Mouse (Mus musculus) forebrain, embryonic 12.5 days (tissue): ENCODE measurements at regions not wholly inside any gene's neighbourhood (a gene's known extent, or its start where the extent isn't known, plus 50 kb on each side); places are given as distances from the start of the nearest gene placed in this dataset.

Source experiments
- ATAC-seq: fragments of 200-750 bp; cut with Nextera tagmentation; 2 replicates; pipeline ENCODE4 v1.8.0; 2017; ENCODE audit warnings: moderate TSS enrichment; ENCODE audit not compliant: low FRiP score
- H3K27ac ChIP-seq: fragments of 300-500 bp; sonication (generic); 2 replicates; pipeline ENCODE4 v1.5.1; 2016; ENCODE audit warnings: mild to moderate bottlenecking
- H3K27me3 ChIP-seq: fragments of 300-500 bp; sonication (generic); 2 replicates; pipeline ENCODE4 v1.6.1; 2016; ENCODE audit warnings: mild to moderate bottlenecking
- H3K36me3 ChIP-seq: fragments of 300-500 bp; sonication (generic); replicated peaks from 2 replicates; pipeline ENCODE4 v1.6.1; 2016; ENCODE audit warnings: mild to moderate bottlenecking
- H3K4me1 ChIP-seq: fragments of 300-500 bp; sonication (generic); 2 replicates; pipeline ENCODE4 v1.6.1; 2016
- H3K4me2 ChIP-seq: fragments of 300-500 bp; sonication (generic); 2 replicates; pipeline ENCODE4 v1.6.1; 2016; ENCODE audit warnings: mild to moderate bottlenecking, moderate library complexity
- H3K4me3 ChIP-seq: fragments of 300-500 bp; sonication (generic); replicated peaks from 2 replicates; pipeline ENCODE4 v1.5.1; 2016; ENCODE audit warnings: mild to moderate bottlenecking
- H3K9ac ChIP-seq: fragments of 300-500 bp; sonication (generic); 2 replicates; pipeline ENCODE4 v1.6.1; 2016; ENCODE audit warnings: mild to moderate bottlenecking
- H3K9me3 ChIP-seq: fragments of 300-500 bp; sonication (generic); 2 replicates; pipeline ENCODE4 v1.6.1; 2016
- WGBS: fragments of 180-500 bp; shearing (Covaris S2); methylation state at CpG from one replicate; pipeline ENCODE4 v1.1.7; 2016; 5-methylcytosine and 5-hydroxymethylcytosine counted together

DNA sequence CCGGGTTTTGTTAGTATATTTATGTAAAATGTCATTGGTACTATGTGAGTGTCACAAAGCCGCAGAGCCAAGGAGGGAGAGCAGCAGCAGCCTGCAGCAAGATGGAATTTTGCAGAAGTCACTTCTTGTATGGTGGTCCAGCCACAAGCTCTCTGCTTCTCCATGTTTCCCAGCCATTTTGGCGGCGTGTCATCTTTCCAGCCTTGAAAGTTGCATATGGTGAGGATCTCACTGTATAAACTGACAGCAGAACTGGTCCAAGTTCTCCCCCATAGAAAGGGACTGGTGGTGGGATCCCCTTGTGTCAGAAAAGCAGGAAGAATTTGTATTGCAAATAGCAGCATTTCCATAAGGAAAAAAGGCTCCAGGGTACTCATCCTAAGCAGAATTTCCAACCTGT lies 249.7 kb upstream of the Acvr2a start:
- no peak overlapping the region for H3K27ac ChIP-seq
- no peak overlapping the region for H3K9ac ChIP-seq
- no peaks in the 10 kb centered on the region for H3K9me3 ChIP-seq
- no peaks in the 10 kb centered on the region for H3K27me3 ChIP-seq
- no peaks in the 10 kb centered on the region for H3K36me3 ChIP-seq
- WGBS = 85% methylated on average over 4 of the region's 4 CpGs
- H3K4me2 ChIP-seq = no peak overlapping the region
- no peak overlapping the region for H3K4me3 ChIP-seq
- peaks cover 4% of the 10 kb centered on the region; the same call in 1 of the 2 replicates for H3K4me1 ChIP-seq
- ATAC-seq = no peak

DNA sequence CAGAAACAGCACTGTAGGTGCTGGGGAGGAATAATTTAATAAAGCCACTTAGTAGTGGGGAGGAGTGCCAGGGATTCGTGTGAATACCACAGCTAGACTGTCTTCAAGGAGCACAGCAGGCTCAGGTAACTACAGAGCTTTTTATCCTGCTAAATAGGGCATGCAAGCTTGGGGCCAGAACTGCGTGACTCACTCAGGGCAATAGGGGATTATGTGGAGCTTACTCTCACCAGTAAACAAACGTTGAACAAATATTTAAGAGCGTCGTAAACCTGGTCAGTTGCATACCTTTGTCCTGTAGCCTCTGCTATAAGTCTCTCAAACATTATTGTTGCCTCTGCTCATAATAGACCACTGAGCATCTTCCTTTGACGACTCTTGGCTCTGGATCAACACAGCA lies 246.0 kb upstream of the Acvr2a start:
- H3K9me3 ChIP-seq = no peaks in the 10 kb centered on the region
- no peak for ATAC-seq
- no peaks in the 10 kb centered on the region for H3K27me3 ChIP-seq

DNA sequence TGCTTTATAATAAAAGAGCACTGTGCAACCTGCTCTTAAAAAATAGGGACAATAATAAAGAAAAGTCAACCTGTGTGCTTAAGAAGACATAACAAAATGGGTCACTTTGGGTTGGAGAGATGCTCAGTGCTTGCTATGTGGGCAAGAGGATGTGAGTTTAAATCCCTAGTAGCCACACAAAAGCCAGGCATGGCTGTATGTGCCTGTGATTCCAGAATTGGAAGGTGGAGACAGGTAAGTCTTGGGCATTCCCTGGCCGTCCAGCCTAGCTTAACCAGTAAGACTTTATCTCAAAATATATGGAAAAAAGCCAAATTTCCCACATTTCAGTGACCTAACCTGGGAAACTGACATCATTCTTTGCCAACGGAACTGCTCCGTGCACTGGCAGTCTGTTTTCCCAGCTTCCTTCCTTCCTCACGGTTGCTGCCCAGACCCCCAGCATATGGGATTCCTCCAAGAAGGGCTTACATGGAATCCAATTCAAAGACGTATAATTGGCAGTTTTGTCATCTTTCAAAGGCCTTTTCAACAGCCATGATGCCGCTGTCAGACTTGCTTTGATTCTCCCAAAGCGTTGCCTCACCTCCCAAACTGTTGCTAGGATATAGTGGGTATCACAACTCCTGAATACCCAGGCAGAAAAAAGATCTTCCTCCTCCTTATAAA lies 227.6 kb upstream of the Acvr2a start:
- Histone ChIP-seq H3K9ac (no peak overlapping the region), H3K4me2 (no peak overlapping the region), H3K27ac (no peak overlapping the region; the same call in 1 of the 2 replicates), H3K4me1 (peaks cover 11% of the 10 kb centered on the region), H3K4me3 (no peak overlapping the region), H3K9me3 (no peaks in the 10 kb centered on the region), H3K36me3 (no peaks in the 10 kb centered on the region), H3K27me3 (no peaks in the 10 kb centered on the region)
- ATAC-seq = peak; percentile 79
- WGBS = 34% methylated on average over 7 of the region's 7 CpGs

More for the DNA sequence above, 246.0 kb upstream of the Acvr2a start:
- 32% methylated on average over 6 of the region's 6 CpGs for WGBS
- Histone ChIP-seq H3K27ac (no peak overlapping the region), H3K4me3 (no peak overlapping the region), H3K4me2 (no peak overlapping the region), H3K4me1 (peaks cover 4% of the 10 kb centered on the region; the same call in 1 of the 2 replicates), H3K9ac (no peak overlapping the region), H3K36me3 (no peaks in the 10 kb centered on the region)

DNA sequence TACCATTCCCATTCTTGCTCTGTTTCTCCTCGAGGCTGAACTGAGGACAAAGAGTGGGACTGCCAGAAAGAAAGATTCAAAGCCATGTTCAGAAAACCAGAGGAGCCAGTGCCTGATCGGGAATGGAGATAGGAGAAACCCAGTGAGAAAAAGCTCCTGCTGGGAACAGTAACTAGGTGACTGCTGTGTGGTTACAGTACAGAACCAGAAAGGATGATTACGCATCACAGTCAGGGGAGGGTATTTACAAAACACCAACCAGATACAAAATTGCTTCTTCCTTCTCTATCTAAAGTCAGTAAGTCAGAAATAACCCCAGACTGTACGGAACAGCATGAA lies 227.1 kb upstream of the Acvr2a start:
- H3K4me2 ChIP-seq = no peak overlapping the region
- no peak overlapping the region; the same call in 1 of the 2 replicates for H3K27ac ChIP-seq
- H3K36me3 ChIP-seq = no peaks in the 10 kb centered on the region
- peak; percentile 39; the same call in 1 of the 2 replicates for ATAC-seq
- H3K4me3 ChIP-seq = no peak overlapping the region
- no peak overlapping the region for H3K9ac ChIP-seq
- H3K4me1 ChIP-seq = peaks cover 11% of the 10 kb centered on the region
- WGBS = 53% methylated on average over 4 of the region's 4 CpGs
- H3K27me3 ChIP-seq = no peaks in the 10 kb centered on the region
- no peaks in the 10 kb centered on the region for H3K9me3 ChIP-seq

DNA sequence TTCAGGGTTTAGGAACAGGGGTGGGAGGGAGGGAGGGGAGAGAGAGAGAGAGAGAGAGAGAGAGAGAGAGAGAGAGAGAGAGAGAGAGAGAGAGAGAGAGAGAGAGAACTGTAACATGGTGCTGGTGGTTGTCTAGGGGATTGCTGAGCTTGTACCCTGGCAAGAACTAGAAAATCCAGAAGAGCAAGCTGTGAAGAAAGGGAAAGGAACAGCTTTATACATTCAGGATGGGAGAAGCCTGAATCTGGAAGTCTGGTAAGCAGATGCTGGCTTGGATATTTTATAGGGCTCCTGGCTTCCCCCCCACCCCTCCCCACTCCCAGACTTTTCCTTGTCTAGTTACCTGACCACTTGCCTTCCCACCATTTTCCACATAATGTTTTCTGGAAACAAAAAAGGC lies 224.2 kb upstream of the Acvr2a start:
- H3K27ac ChIP-seq = no peak overlapping the region

DNA sequence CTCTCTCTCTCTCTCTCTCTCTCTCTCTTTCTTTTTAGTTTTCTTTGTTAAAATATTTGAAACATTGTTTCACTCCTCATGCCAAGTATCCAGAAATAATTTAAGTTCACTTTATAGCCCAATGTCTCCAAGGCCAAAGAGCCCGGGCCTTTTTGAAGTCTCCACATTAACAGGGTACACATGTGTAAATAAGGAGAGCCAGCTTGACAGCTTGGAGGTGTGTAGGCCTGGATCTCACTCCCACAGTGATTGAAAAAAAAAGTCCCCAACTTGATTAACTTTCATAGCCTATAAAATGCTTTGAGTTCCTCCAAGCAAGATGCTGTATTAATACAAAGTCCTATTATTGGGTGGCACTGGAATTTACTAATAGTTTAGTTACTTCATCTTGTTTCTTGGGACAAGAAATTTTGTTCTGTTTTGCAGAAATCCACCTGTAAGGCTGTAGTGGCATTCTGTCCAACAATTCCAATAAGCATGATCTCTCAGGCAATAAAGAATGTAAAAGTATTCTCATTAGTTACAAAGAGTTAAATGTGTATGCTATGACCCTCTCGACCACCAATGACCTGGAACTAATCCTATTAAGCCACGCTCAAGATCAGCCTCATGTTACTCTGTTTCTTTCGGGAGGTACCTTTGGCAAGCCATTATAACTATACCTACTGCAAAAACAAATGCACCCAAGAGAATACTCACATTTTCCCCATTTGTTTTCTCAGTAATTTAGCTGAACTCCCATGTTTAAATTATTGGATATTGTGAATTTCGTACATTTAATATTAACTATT lies 215.9 kb upstream of the Acvr2a start:
- no peaks in the 10 kb centered on the region; the same call in 1 of the 2 replicates for H3K4me1 ChIP-seq
- ATAC-seq = no peak
- 38% methylated on average over 5 of the region's 5 CpGs for WGBS

More for the DNA sequence above, 224.2 kb upstream of the Acvr2a start:
- no peaks in the 10 kb centered on the region for H3K36me3 ChIP-seq
- H3K4me2 ChIP-seq = no peak overlapping the region
- H3K4me1 ChIP-seq = peaks cover 11% of the 10 kb centered on the region
- no peak overlapping the region for H3K4me3 ChIP-seq
- no peak for ATAC-seq
- H3K27me3 ChIP-seq = no peaks in the 10 kb centered on the region
- no peak overlapping the region for H3K9ac ChIP-seq
- no peaks in the 10 kb centered on the region for H3K9me3 ChIP-seq

DNA sequence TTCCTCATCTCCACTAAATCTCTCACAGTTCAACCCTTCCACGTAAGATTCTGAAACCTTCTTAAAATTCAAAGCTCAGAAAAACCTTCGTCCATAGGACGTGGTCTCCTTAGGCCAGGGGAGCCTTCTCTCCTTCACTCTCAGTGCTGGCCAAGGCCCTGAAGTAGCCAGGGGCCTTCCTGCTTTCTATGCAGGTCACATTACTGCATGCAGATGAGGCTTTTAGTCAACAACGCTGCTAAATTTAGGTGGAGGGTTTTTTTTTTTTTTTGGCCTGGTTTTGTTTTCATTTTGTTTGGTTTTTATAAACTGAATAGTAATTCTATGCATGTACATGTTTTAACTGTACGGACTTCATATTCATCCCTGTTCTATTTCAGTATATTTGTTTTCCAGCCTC lies 214.5 kb upstream of the Acvr2a start:
- no peak overlapping the region for H3K9ac ChIP-seq
- H3K4me1 ChIP-seq = no peaks in the 10 kb centered on the region; the same call in 1 of the 2 replicates
- ATAC-seq = no peak
- H3K9me3 ChIP-seq = no peaks in the 10 kb centered on the region
- H3K4me2 ChIP-seq = no peak overlapping the region
- no peak overlapping the region for H3K27ac ChIP-seq
- H3K27me3 ChIP-seq = no peaks in the 10 kb centered on the region
- 63% methylated on average over 5 of the region's 5 CpGs for WGBS
- no peak overlapping the region for H3K4me3 ChIP-seq
- H3K36me3 ChIP-seq = no peaks in the 10 kb centered on the region

More for the DNA sequence above, 215.9 kb upstream of the Acvr2a start:
- Histone ChIP-seq H3K9ac (no peak overlapping the region), H3K4me3 (no peak overlapping the region), H3K36me3 (no peaks in the 10 kb centered on the region), H3K27ac (no peak overlapping the region), H3K27me3 (no peaks in the 10 kb centered on the region), H3K9me3 (no peaks in the 10 kb centered on the region), H3K4me2 (no peak overlapping the region)

DNA sequence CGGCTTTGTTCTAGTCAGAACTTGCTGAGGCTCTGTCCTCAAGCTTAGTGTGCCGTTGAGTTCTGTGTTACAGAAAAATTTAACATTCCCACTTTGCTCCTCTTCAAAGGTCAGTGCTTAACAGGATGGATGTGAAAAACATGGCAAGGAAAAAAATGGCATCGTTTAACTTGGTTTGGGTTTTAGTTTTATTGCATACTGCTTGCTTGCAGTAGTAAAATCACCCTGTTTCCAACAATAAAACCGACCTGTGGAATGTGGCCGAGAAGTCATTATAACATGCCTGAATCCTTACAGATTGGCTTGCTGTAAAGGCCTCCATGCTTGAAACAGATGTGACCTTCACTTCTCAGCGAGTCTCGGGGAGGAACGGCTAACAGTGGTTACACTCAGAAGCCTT lies 212.1 kb upstream of the Acvr2a start:
- no peak overlapping the region for H3K27ac ChIP-seq
- no peaks in the 10 kb centered on the region for H3K9me3 ChIP-seq
- H3K4me1 ChIP-seq = no peaks in the 10 kb centered on the region; the same call in 1 of the 2 replicates
- no peak overlapping the region for H3K9ac ChIP-seq
- H3K4me3 ChIP-seq = no peak overlapping the region
- H3K27me3 ChIP-seq = no peaks in the 10 kb centered on the region
- WGBS = 55% methylated on average over 8 of the region's 8 CpGs
- no peaks in the 10 kb centered on the region for H3K36me3 ChIP-seq
- ATAC-seq = no peak
- no peak overlapping the region for H3K4me2 ChIP-seq

DNA sequence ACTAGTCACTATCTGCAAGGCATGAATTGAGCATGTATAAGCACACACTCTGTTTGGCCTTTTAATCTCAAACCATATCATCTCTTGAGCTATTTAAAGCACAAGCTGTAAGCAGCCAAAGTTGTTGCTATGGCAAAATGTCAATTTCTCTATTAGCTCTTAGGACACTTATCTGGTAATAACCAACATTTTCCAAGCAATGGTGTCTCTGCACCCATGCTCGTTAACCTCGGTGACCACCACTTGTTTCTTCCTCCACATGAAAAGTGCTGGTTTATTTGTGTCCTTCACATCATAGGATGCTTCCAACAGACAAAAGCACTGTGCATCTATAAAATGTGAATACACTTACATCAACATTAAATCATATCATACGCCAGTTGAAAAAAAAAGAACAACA lies 204.4 kb upstream of the Acvr2a start:
- Histone ChIP-seq H3K27me3 (no peaks in the 10 kb centered on the region), H3K9ac (no peak overlapping the region), H3K9me3 (no peaks in the 10 kb centered on the region), H3K36me3 (no peaks in the 10 kb centered on the region), H3K4me2 (no peak overlapping the region), H3K27ac (no peak overlapping the region), H3K4me3 (no peak overlapping the region), H3K4me1 (peaks cover 2% of the 10 kb centered on the region; the same call in 1 of the 2 replicates)
- ATAC-seq = no peak
- WGBS = 84% methylated on average over 3 of the region's 3 CpGs

DNA sequence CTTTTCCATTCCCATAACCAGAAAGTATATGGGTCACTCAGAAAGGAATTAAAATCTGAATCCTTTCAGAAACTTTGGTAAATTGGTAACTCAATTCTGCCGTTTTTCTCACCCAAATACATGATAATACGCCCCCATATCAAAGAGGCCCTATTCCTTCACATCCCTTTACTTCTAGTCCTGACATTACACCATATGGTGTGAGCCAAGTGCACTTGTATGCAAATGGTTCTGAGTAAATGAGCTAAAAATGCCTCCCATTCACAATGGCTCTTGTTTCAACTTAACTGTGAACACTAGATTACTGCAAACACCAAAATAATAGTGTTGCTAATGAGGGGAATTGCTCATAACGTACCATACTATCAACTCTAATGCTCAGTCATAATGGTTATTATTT lies 201.7 kb upstream of the Acvr2a start:
- no peaks in the 10 kb centered on the region for H3K9me3 ChIP-seq
- ATAC-seq = no peak
- no peak overlapping the region for H3K4me2 ChIP-seq
- no peak overlapping the region for H3K9ac ChIP-seq
- no peak overlapping the region for H3K4me3 ChIP-seq
- H3K27ac ChIP-seq = no peak overlapping the region
- H3K36me3 ChIP-seq = no peaks in the 10 kb centered on the region
- no peaks in the 10 kb centered on the region for H3K27me3 ChIP-seq
- 57% methylated on average over 3 of the region's 3 CpGs for WGBS
- H3K4me1 ChIP-seq = peaks cover 6% of the 10 kb centered on the region; the same call in 1 of the 2 replicates

DNA sequence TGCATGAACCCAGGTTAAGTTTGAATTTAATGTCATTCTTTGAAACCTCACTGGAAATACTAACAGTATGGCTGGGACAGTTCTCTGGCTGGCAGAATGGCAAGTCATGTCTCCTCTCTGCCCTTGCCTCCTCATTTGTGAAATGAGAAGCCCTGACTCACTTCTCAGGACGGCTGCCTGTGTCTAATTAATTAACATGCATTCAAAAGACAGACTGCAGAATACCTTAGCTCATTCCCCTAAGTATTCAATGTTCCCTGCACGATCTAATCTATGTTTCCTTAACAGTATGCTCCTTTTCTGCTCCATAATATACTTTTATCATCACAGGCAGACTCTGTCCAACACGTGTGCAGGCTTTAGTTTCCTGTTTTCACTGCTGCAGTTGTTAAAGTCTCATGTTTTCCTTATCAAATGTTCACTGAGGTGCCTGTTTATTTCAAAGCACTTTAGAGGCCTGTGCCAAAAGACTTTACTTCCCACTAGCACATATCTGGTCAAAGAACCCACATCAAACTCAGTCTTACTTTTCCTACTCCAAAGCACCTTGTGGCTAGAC lies 196.7 kb upstream of the Acvr2a start:
- WGBS = 36% methylated on average over 3 of the region's 3 CpGs
- Histone ChIP-seq H3K36me3 (no peaks in the 10 kb centered on the region), H3K4me1 (peaks cover 4% of the 10 kb centered on the region; the same call in 1 of the 2 replicates), H3K4me2 (no peak overlapping the region), H3K27me3 (no peaks in the 10 kb centered on the region), H3K9me3 (no peaks in the 10 kb centered on the region), H3K27ac (no peak overlapping the region), H3K4me3 (no peak overlapping the region), H3K9ac (no peak overlapping the region)
- no peak for ATAC-seq

DNA sequence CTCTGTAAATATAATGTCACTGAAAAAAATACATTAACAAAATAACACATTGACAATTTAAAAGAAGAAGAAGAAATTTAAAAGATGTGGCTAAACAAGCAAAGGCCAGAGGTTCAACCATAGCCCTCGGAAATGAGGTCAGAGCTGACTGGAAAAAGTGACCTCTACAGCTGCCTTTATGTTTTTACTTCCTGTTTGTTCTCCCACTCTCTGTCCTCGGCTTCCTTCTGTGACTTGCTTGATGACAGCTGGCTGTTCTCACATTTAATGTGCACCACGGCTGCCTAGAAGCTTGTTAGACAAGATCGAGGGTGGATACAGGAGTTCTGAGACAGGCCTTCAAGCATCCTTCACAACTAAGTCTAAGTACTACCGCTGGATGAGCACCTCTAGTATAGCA lies 194.9 kb upstream of the Acvr2a start:
- WGBS = 77% methylated on average over 5 of the region's 5 CpGs
- ATAC-seq = no peak

More for the DNA sequence above, 194.9 kb upstream of the Acvr2a start:
- Histone ChIP-seq H3K27me3 (no peaks in the 10 kb centered on the region), H3K36me3 (no peaks in the 10 kb centered on the region), H3K9me3 (no peaks in the 10 kb centered on the region), H3K9ac (no peak overlapping the region), H3K4me3 (no peak overlapping the region), H3K4me2 (no peak overlapping the region), H3K4me1 (peaks cover 6% of the 10 kb centered on the region; the same call in 1 of the 2 replicates), H3K27ac (no peak overlapping the region)
